Mouse (Mus musculus) right cerebral cortex, postnatal 14 days (tissue): Measurements from ENCODE around the gene Retreg1.

Source experiments
- DNase-seq: peaks from one replicate; pipeline ENCODE4 v3.0.0; 2022

Gene Retreg1

DNA sequence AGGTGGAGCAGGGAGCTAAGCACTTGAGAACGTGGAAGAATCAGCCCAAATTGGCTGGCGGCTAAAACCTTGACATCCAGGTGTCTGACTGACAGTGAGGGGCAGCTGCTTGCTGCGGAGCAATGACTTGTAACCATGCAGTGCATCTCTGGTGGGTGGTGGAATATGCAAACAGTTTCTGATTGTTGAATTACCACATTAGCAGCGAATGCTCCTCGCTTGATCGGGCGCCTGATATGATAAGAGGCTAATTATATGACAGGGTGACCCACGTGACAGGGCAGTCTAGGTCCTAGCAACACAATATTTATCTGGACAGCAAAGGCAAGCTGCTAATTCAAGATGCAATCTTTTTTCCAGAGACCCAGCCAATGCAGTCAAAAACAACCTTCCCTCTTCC lies 80.9 kb downstream of the Retreg1 start:
- DNase-seq = no peak

DNA sequence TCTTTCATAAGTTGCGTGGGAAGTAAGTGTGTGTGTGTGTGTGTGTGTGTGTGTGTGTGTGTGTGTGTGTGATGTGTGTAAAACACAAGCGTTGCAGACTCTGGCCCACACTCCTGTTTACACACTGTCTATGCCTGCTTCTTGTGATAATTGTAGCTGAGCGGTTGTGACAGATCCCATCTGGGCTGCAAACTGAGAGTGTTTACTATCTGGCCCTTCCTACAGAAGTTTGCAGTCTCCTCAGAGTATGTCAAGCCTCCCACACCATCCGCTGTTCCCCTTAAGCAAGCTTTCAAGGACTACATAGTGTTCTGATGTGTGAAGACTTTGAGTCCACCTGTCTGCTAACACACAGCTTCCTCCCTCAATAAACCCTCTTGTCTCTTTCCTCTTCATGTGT lies 83.2 kb downstream of the Retreg1 start:
- no peak for DNase-seq

DNA sequence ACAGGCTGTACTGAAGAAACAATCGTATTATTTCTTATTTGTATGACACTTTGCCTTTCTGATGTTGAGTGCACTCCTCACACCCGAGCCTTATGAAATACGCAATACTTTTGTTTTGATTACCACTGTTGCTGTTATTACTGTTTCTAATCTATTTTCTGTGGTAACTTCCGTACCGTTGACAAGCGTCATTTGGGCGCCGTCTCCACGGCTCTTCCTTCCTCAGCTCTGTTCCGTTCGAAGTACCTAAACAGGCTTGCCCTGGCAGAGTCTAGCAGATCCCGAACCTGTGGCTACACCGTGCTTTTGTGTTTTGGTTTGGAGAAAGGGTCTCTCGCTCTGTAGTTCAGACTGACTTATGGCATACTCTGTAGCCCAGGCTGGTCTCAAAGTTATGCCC lies 84.1 kb downstream of the Retreg1 start:
- no peak for DNase-seq

- no peak for DNase-seq
Measured at GRCm38 (mm10) chr15:25928001-25928400, 85.0 kb downstream of the Retreg1 start.

- no peak for DNase-seq
Measured at GRCm38 (mm10) chr15:25928831-25929230, 85.9 kb downstream of the Retreg1 start.

GRCm38 (mm10) chr15:25929518-25929917 lies 86.5 kb downstream of the Retreg1 start:
- no peak for DNase-seq

- no peak for DNase-seq
Measured at GRCm38 (mm10) chr15:25929936-25930335, 87.0 kb downstream of the Retreg1 start.

DNA sequence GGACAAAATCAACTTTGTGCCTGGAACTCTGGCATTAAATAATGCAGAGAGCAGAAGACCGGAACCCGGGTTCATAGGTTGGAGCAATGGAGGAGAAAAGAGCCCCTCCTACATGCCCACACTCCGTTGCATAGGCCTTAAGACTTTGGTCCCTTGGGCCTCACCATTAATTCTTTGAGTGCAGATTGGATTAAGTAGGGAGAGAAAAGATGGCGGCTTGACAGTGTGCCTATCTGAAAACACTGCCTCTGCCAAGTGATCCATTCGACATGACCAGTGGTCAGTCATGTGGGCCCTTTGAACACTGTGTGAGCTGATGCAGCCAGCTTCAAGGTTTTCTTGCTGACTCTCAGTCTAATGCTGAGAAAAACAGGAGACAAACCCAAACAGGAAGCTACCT lies 87.7 kb downstream of the Retreg1 start:
- DNase-seq = no peak

DNA sequence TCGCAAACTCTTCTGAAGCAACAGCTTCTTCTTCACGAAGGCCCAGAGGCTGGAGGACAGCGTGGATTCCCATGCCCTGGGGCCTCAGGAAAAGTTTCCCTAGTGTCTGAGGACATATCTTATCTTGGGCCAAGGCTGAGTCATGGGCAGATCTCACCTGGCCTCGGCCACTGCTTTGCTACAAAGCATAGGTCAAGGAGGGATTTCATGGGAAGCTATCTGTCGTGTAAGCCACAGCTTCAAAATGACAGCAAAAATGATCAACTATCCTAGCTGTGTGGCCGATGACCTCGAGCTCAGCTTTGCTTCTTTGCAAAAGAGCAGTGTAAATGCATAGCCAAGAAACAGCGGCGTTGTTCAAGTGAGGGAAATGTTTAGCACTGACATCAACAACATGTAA lies 89.5 kb downstream of the Retreg1 start:
- DNase-seq = no peak

GRCm38 (mm10) chr15:25932937-25933684 lies 90.1 kb downstream of the Retreg1 start:
- no peak for DNase-seq

DNA sequence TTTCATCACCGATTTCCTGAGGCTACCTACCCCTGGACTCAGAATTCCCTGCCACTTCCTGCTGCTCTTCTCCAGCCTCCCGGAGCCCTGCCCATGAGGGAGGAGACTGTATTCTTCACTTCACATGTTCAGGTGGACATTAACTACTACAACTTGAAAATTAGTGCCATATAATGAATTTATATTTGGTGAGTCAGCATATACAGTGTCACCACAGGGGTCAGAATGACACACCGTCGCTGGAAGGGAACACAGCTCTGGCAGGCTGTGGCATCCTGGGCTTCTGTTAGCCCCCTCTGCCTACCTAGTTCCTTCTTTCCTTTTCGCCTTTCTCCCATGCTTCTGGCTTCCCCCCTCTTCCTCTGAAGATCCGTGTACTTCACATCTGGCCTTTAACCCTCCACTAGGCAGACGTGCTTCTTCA lies 90.7 kb downstream of the Retreg1 start:
- no peak for DNase-seq

DNA sequence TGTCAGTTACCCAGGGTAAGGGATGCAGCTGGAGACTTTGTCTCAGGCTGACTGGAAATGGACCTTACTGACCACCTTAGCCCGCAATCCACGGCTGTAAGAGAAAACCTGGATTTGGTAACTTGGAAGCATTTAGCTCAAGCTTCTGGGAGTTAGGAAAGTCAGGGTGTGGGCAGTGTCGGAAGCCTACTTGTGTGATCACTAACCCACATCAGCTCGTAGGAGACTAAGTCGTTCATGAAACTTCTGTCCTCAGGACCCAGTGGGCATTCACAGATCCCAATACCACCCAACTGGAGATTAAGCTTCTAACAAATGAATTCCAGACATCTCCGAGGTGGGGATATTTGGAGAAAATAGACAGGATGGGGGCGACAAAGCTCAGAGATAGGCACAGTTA lies 91.4 kb downstream of the Retreg1 start:
- DNase-seq = no peak

DNA sequence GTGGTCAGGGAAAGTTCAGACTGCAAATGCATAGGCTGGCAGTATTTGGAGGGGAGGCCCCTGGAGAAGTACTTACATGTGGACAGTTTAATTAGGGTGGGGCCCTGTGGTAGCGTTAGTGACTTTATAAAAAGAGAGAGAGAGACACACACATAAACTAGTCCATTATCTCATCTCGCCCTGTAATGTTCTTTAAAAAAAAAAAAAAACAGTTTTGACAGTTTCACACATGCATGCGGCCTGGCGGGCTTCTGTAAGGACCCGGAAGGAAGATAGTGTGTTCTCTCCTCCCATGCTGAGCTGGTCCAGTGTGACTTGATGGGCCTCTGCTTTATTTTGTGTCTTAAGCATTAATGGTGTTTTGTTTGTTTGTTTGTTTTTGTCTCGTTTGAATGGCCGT lies 95.5 kb downstream of the Retreg1 start:
- no peak for DNase-seq

DNA sequence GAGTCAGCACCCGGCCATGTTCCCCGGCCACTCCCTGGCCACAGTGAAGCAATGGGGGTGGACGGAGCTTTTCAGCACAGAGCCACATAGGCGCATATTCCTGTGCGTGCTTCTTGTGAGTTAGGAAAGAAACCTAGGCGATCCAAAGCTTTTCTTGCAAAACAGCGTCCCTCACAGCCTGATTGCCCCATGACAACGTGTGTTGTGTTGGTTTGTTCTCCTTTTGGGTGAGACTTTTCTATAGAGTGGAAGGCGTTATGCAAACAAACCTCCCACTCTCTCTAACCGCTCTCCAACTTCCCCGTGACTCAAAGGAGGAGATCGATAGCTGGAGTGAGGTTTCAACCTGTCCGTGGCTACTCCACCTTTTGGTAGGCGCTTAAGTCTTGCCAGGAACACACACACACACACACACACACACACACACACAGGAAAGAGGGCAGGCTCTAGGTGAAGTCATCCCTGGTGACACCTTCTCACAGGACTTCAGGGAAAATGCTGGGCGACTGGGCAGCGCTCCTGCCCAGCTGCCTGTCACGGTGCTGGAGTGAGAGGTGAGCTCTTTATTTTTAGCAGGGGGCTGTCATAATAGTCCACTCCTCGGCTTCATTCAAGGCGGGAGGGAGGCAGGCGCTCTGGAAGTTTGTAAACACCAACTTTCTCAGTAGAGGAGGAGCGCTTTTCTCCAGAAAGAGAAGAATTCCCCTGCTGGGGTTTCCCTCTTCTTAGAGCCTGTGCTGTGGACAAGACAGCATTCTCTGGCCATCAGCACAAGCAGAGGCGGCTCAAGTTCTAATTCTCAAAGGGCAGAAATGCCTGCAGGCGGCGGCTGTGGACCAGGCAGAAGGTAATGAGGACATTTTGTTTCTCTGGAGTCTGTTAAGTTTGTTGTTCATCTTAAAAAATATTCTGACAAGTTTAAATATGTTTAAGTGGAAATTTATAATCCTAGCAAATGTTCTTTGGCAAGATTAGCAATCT lies 97.7 kb downstream of the Retreg1 start:
- no peak for DNase-seq

- DNase-seq = no peak
Measured at GRCm38 (mm10) chr15:25941514-25941913, 98.5 kb downstream of the Retreg1 start.

- DNase-seq = no peak
Measured at GRCm38 (mm10) chr15:25942415-25942814, 99.4 kb downstream of the Retreg1 start.

GRCm38 (mm10) chr15:25943386-25944137 lies 100.6 kb downstream of the Retreg1 start:
- no peak for DNase-seq

- DNase-seq = no peak
Measured at GRCm38 (mm10) chr15:25945224-25945623, 102.2 kb downstream of the Retreg1 start.

GRCm38 (mm10) chr15:25946482-25946881 lies 103.5 kb downstream of the Retreg1 start:
- no peak for DNase-seq

DNA sequence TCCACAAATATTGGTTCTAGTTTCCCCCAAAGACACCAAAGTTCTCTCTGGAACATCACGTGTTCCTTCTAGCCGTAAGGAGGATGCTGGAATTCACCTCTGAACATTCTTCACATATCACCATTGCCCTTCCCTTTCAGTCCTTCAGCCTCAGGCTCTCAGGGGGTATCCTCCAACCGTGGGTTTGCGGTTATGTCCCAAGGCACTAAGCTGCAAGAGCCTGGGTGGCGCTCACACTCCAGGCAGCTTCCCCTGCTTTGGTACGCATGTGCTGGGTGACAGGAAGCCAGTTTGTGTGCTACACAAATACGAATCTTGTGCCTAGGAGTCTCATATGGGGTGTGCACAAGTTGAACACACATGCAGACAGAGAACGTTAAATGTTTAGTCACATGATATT lies 104.4 kb downstream of the Retreg1 start:
- DNase-seq = no peak

DNA sequence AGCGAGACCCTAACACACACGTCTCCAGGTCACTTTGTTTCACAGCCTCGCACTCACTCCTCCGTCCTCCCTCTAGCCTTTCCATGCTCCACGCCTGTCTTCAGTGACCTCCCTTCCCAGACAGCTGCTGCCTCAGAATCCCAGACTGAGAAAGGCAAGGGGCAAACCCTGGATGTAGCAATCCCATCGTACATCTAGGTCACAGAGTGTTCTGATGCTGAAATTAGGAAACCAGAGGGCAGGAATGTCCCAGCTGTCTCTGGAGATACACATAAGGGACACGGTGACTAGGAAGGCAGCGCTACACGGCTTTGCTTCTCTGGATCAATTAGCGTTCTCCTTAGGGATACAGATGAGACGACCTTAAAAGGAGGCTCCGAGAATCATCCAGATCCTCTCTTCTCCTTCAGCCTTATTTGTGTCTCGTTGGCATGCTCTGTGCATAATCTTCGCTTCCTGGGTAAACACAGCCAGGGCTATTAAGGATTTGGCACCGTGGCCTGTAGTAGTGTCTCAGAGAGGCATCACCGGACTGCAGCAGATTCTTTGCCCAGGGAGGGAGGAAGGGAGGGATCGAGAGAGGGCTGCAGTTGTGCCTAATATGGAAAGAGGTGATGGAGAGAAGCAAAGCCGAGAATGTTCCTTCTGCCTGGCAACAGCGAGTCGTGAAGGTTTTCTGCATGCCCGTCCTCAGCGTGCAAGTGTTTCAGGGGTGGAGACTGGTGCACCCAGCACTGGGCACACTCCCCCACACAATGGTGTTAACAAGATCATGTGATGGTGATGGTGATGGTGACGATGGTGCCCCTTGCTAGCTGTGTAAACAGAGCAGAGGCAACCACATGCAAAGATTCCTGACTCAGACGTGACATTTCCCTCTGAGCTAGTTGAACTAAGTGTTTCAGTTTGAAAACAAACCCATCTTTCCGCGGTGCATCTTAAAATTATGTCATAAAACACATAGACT lies 105.6 kb downstream of the Retreg1 start:
- DNase-seq = no peak

DNA sequence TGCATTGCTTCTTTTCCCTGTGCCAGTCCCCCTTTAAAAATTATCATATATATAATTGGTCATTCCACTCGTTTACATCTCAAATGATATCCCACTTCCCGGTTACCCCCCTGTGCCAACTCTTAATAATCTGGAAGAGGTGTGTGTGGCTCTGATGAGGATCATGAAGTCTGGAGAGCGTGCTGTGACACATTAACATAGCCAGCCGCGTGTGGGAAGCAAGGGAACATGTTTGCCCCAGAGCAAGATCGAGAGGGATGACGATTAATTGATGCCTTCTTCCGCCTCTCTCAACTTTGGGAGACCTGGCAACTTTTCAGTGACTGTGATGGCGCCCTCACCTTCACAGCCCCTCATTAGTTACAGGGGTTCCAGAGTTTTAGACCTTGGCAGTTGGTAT lies 106.7 kb downstream of the Retreg1 start:
- no peak for DNase-seq
